Mouse (Mus musculus) liver, embryonic 14.5 days (tissue): ENCODE measurements around the gene Ttc21b.

Experiments
- CTCF ChIP-seq: IDR thresholded peaks from 2 replicates; pipeline ENCODE4 v1.5.1; 2016; ENCODE audit warnings: antibody characterized with exemption, low read depth, control low read depth
- EP300 ChIP-seq: IDR thresholded peaks from 2 replicates; pipeline ENCODE4 v1.6.1; 2016; ENCODE audit warnings: antibody characterized with exemption, low read depth

DNA sequence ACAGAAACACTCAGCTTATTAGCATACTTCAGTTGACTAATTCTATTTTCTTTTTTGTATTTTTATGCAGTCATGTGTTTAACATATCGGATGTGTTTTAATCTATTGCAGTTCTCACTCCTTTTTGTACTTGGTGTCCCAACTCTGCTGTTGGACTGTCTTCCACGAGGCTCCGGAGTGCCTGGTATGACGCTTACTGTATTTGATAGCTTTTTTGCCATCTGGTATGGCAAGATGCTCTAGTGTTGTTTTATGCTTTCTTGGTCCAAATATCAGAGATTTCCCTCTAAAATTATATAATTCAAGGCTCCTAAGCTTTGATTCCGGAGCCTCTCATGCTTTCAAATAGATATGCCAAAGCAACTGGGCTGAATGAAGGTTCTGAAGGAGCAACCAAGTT is 66.3 kb downstream of the Ttc21b start:
- TF ChIP-seq EP300, result no peak
- TF ChIP-seq CTCF, result no peak
